Mouse (Mus musculus) liver, embryonic 14.5 days (tissue): ENCODE measurements around the gene Ifnar2.

ENCODE experiments used
- CTCF ChIP-seq: IDR thresholded peaks from 2 replicates; pipeline ENCODE4 v1.5.1; 2016; ENCODE audit warnings: antibody characterized with exemption, low read depth, control low read depth
- EP300 ChIP-seq: IDR thresholded peaks from 2 replicates; pipeline ENCODE4 v1.6.1; 2016; ENCODE audit warnings: antibody characterized with exemption, low read depth

GRCm38 (mm10) chr16:91362616-91363272, 9.8 kb upstream of the Ifnar2 start:
- no peak for TF ChIP-seq CTCF
- no peak for TF ChIP-seq EP300
